Mouse (Mus musculus): ENCODE results near the gene Speer4b. TPM values are rescaled to one million over a fixed set of nuclear protein-coding genes. Genes with fewer than 3 reads are reported as not detected.
A peak's percentile ranks its signal among the peaks of the same experiment; 100 is the strongest.
"Not testable (repeated sequence)": the region's sequence is repeated elsewhere in the genome, so short reads cannot be mapped to it uniquely, and the experiment has no call there.

Speer4b gene
- total RNA-seq (2021): not detected
- long read RNA-seq, experiment 1: 0 reads
- long read RNA-seq, experiment 2: 0 reads

- DNase-seq (ENCODE audit: extremely low spot score in 1 of 2, low spot score in 2 of 2); intact Hi-C loops (cut with DNase I); H3K4me3 ChIP-seq; H3K27ac ChIP-seq: not testable (repeated sequence)
Observed at GRCm38 (mm10) chr5:27501338-27501737, at the start of gene Speer4b. Gene Speer4b, minus strand, starts transcription at chr5:27501438.

GRCm38 (mm10) chr5:27549291-27549690 lies 48.1 kb upstream of the Speer4b start:
- intact Hi-C loops (cut with DNase I): loop anchor here (5.0 kb wide), 1 partner anchor 497 kb away; no protein-coding TSS in a partner anchor
- Histone ChIP-seq H3K4me3 (no peak overlapping the region), H3K27ac (no peak overlapping the region)
- no peak for DNase-seq (ENCODE audit: extremely low spot score in 1 of 2, low spot score in 2 of 2)
- TF ChIP-seq CTCF (IDR thresholded peaks at IDR 0.05): no peak

- peak; percentile 66 for TF ChIP-seq CTCF (IDR thresholded peaks at IDR 0.05)
Observed at GRCm38 (mm10) chr5:27544816-27545270, 43.6 kb upstream of the Speer4b start.

GRCm38 (mm10) chr5:27526906-27527305 lies 25.7 kb upstream of the Speer4b start:
- Histone ChIP-seq H3K4me3 (no peak overlapping the region), H3K27ac (no peak overlapping the region)
- DNase-seq (ENCODE audit: extremely low spot score in 1 of 2, low spot score in 2 of 2): no peak
- no peak for TF ChIP-seq CTCF (IDR thresholded peaks at IDR 0.05)
- intact Hi-C loops (cut with DNase I): no loop called here

More at GRCm38 (mm10) chr5:27544816-27545270, 43.6 kb upstream of the Speer4b start:
- intact Hi-C loops (cut with DNase I): loop anchor here (1.0 to 5.0 kb wide), 3 partner anchors 72 to 493 kb away; no protein-coding TSS in a partner anchor
- peak in 1 of 2 experiments; percentile 20 for DNase-seq (ENCODE audit: extremely low spot score in 1 of 2, low spot score in 2 of 2)
- Histone ChIP-seq H3K27ac (no peak overlapping the region), H3K4me3 (no peak overlapping the region)

GRCm38 (mm10) chr5:27518716-27519115 lies 17.5 kb upstream of the Speer4b start:
- no peak for TF ChIP-seq CTCF (IDR thresholded peaks at IDR 0.05)
- intact Hi-C loops (cut with DNase I): no loop called here
- Histone ChIP-seq H3K4me3 (no peak overlapping the region), H3K27ac (no peak overlapping the region)
- no peak for DNase-seq (ENCODE audit: extremely low spot score in 1 of 2, low spot score in 2 of 2)

GRCm38 (mm10) chr5:27490942-27491341 lies 10.3 kb downstream of the Speer4b start:
- no peak for TF ChIP-seq CTCF (IDR thresholded peaks at IDR 0.05)
- no peak overlapping the region for H3K4me3 ChIP-seq
- DNase-seq (ENCODE audit: extremely low spot score in 1 of 2, low spot score in 2 of 2): no peak
- intact Hi-C loops (cut with DNase I): no loop called here
- no peak overlapping the region for H3K27ac ChIP-seq

- H3K4me3 ChIP-seq: no peak overlapping the region
Observed at GRCm38 (mm10) chr5:27486138-27486537, 15.1 kb downstream of the Speer4b start.

GRCm38 (mm10) chr5:27481706-27482105 lies 19.5 kb downstream of the Speer4b start:
- Histone ChIP-seq H3K27ac (no peak overlapping the region), H3K4me3 (no peak overlapping the region)
- no peak for DNase-seq (ENCODE audit: extremely low spot score in 1 of 2, low spot score in 2 of 2)
- TF ChIP-seq CTCF (IDR thresholded peaks at IDR 0.05): no peak
- intact Hi-C loops (cut with DNase I): no loop called here

More at GRCm38 (mm10) chr5:27486138-27486537, 15.1 kb downstream of the Speer4b start:
- DNase-seq (ENCODE audit: extremely low spot score in 1 of 2, low spot score in 2 of 2): no peak
- H3K27ac ChIP-seq: no peak overlapping the region
- no peak for TF ChIP-seq CTCF (IDR thresholded peaks at IDR 0.05)
- intact Hi-C loops (cut with DNase I): no loop called here

- Histone ChIP-seq H3K4me3 (no peak overlapping the region), H3K27ac (no peak overlapping the region)
- intact Hi-C loops (cut with DNase I): no loop called here
- TF ChIP-seq CTCF (IDR thresholded peaks at IDR 0.05): no peak
- no peak for DNase-seq (ENCODE audit: extremely low spot score in 1 of 2, low spot score in 2 of 2)
Observed at GRCm38 (mm10) chr5:27474964-27475465, 26.2 kb downstream of the Speer4b start.

- no peak overlapping the region for H3K27ac ChIP-seq
- intact Hi-C loops (cut with DNase I): no loop called here
- no peak for DNase-seq (ENCODE audit: extremely low spot score in 1 of 2, low spot score in 2 of 2)
- no peak for TF ChIP-seq CTCF (IDR thresholded peaks at IDR 0.05)
- no peak overlapping the region for H3K4me3 ChIP-seq
Observed at GRCm38 (mm10) chr5:27457686-27458085, 43.6 kb downstream of the Speer4b start.

GRCm38 (mm10) chr5:27456981-27457380 lies 44.3 kb downstream of the Speer4b start:
- no peak for TF ChIP-seq CTCF (IDR thresholded peaks at IDR 0.05)
- Histone ChIP-seq H3K4me3 (no peak overlapping the region), H3K27ac (no peak overlapping the region)
- no peak for DNase-seq (ENCODE audit: extremely low spot score in 1 of 2, low spot score in 2 of 2)
- intact Hi-C loops (cut with DNase I): no loop called here

- no peak for DNase-seq (ENCODE audit: extremely low spot score in 1 of 2, low spot score in 2 of 2)
- intact Hi-C loops (cut with DNase I): no loop called here
- Histone ChIP-seq H3K4me3 (no peak overlapping the region), H3K27ac (no peak overlapping the region)
- no peak for TF ChIP-seq CTCF (IDR thresholded peaks at IDR 0.05)
Observed at GRCm38 (mm10) chr5:27454386-27454785, 46.9 kb downstream of the Speer4b start.

- TF ChIP-seq CTCF (IDR thresholded peaks at IDR 0.05): no peak
- H3K27ac ChIP-seq: no peak overlapping the region
- no peak overlapping the region for H3K4me3 ChIP-seq
- intact Hi-C loops (cut with DNase I): no loop called here
- DNase-seq (ENCODE audit: extremely low spot score in 1 of 2, low spot score in 2 of 2): no peak
Observed at GRCm38 (mm10) chr5:27453201-27453845, 47.9 kb downstream of the Speer4b start.

Data from left cerebral cortex, adult 2 months (tissue).